Mouse (Mus musculus) lung, embryonic 15.5 days (tissue): ENCODE results near the gene 4930519G04Rik. TPM values are rescaled to one million over a fixed set of nuclear protein-coding genes. Genes with fewer than 3 reads are reported as not detected.
"Not testable (repeated sequence)": the region's sequence is repeated elsewhere in the genome, so short reads cannot be mapped to it uniquely, and the experiment has no call there.

Experiments used
- ATAC-seq: fragments of 200-750 bp; cut with Nextera tagmentation; 2 replicates; pipeline ENCODE4 v1.8.0; 2017; ENCODE audit warnings: moderate number of reproducible peaks, borderline replicate concordance; ENCODE audit not compliant: low FRiP score, low TSS enrichment; ENCODE audit errors: extremely low read depth
- H3K27ac ChIP-seq: fragments of 300-500 bp; sonication (generic); 2 replicates; pipeline ENCODE4 v1.5.1; 2015; ENCODE audit warnings: moderate library complexity, mild to moderate bottlenecking, inconsistent platforms
- H3K27me3 ChIP-seq: fragments of 300-500 bp; sonication (generic); 2 replicates; pipeline ENCODE4 v1.6.1; 2015; ENCODE audit warnings: inconsistent platforms
- H3K36me3 ChIP-seq: fragments of 300-500 bp; sonication (generic); 2 replicates; pipeline ENCODE4 v1.6.1; 2015; ENCODE audit warnings: inconsistent platforms
- H3K4me1 ChIP-seq: fragments of 300-500 bp; sonication (generic); 2 replicates; pipeline ENCODE4 v1.6.1; 2015; ENCODE audit warnings: inconsistent platforms
- H3K4me2 ChIP-seq: fragments of 300-500 bp; sonication (generic); 2 replicates; pipeline ENCODE4 v1.6.1; 2015; ENCODE audit warnings: inconsistent platforms, mild to moderate bottlenecking, moderate library complexity
- H3K4me3 ChIP-seq: fragments of 300-500 bp; sonication (generic); 2 replicates; pipeline ENCODE4 v1.5.1; 2015; ENCODE audit warnings: mild to moderate bottlenecking, inconsistent platforms
- H3K9ac ChIP-seq: fragments of 300-500 bp; sonication (generic); 2 replicates; pipeline ENCODE4 v1.6.1; 2015; ENCODE audit warnings: inconsistent platforms
- H3K9me3 ChIP-seq: fragments of 300-500 bp; sonication (generic); 2 replicates; pipeline ENCODE4 v1.6.1; 2016; ENCODE audit warnings: inconsistent platforms
- WGBS: fragments of 180-500 bp; shearing (Covaris S2); methylation state at CpG from one replicate; pipeline ENCODE4 v1.1.7; 2015; 5-methylcytosine and 5-hydroxymethylcytosine counted together
- polyA plus RNA-seq: library from polyadenylated mRNA; unstranded; fragments of >200 nt; fragmentation: Nextera tagmentation; extraction: Ambion mirVana; gene quantifications from 2 replicates; pipeline ENCODE4 v1.2.1, GENCODE M21; 2015

Gene 4930519G04Rik
- polyA plus RNA-seq, 1 experiment from 2014 or later: not detected

- peak overlapping the region; percentile 81 for H3K9ac ChIP-seq
- WGBS: under 1% methylated on average over 50 of the region's 50 CpGs
- H3K4me2 ChIP-seq: peak overlapping the region; percentile 61
- ATAC-seq: peak; percentile 92
- H3K9me3 ChIP-seq: no peaks in the 10 kb centered on the region
- 0 out of 2 replicates have a peak, but pooled peaks cover 3% of the 10 kb centered on the region for H3K36me3 ChIP-seq
- no peaks in the 10 kb centered on the region for H3K27me3 ChIP-seq
- peak overlapping the region; percentile 95 for H3K4me3 ChIP-seq
- H3K27ac ChIP-seq: peak overlapping the region; percentile 82
- H3K4me1 ChIP-seq: peaks cover 9% of the 10 kb centered on the region
Observed at GRCm38 (mm10) chr5:114813525-114814181, 39.8 kb upstream of the 4930519G04Rik start.

GRCm38 (mm10) chr5:114816599-114816998, 36.9 kb upstream of the 4930519G04Rik start:
- Histone ChIP-seq H3K4me1 (peaks cover 9% of the 10 kb centered on the region), H3K36me3 (peaks cover 4% of the 10 kb centered on the region; the same call in 1 of the 2 replicates), H3K27ac (no peak overlapping the region), H3K4me2 (no peak overlapping the region), H3K27me3 (no peaks in the 10 kb centered on the region), H3K9ac (no peak overlapping the region), H3K9me3 (no peaks in the 10 kb centered on the region), H3K4me3 (no peak overlapping the region)
- 51% methylated on average over 6 of the region's 6 CpGs for whole genome bisulfite sequencing
- ATAC-seq: no peak

GRCm38 (mm10) chr5:114818124-114818523, 35.3 kb upstream of the 4930519G04Rik start:
- Histone ChIP-seq H3K36me3 (peaks cover 5% of the 10 kb centered on the region; the same call in 1 of the 2 replicates), H3K27me3 (no peaks in the 10 kb centered on the region), H3K9me3 (no peaks in the 10 kb centered on the region), H3K4me2 (no peak overlapping the region), H3K4me1 (peaks cover 8% of the 10 kb centered on the region; the same call in 1 of the 2 replicates), H3K4me3 (no peak overlapping the region), H3K9ac (no peak overlapping the region), H3K27ac (no peak overlapping the region)
- WGBS: 75% methylated on average over 10 of the region's 11 CpGs
- no peak for ATAC-seq

DNA sequence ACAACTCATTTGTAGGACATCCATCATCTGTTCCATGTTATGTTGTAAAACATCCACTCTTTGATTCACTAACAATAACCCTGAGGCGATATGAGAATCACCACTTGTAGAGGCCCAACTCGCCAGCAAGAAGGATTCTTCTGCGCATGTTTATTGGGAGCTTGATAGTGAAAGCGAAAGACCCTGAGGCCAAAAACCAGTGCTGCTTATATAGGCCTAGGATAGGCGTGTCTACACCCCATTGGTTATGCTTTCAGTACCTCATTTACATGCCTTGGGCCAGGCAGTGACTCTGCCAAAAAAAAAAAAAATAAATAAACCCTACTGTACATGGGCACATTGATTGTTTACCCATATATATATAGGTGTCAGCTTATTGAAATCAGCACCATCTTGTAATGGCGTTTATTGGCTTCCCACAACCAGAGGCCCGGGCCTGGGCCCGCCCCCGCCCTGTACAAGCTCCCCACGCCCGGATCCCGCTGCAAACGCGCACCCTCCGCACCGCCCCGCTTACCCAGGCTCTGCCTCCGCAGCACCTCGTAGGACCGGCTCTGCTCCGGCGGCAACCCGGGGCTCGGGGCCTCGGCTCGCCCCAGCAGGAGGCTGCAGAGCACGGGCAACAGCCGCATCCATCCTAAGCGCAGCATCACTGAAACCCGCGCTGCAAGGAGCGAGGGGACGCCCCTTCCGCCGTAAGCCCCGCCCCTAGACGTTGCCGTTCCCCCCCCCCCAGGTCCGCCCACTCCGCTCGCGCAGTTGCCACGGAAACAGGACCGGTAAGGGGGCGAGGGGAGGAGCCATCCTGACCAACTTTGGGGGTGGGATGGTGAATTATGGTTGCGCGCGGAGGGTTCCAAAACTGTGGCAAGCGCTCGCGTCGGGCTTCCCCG, 30.4 kb upstream of the 4930519G04Rik start, which contains the start of gene 1500011B03Rik:
1500011B03Rik (minus strand) TSS at position 673 of the 893 bp plus-strand sequence.
- WGBS: 9% methylated on average over 43 of the region's 53 CpGs
- Histone ChIP-seq H3K4me3 (peak within 1 kb of the TSS; percentile 80), H3K27me3 (no peaks in the 10 kb centered on the region), H3K9ac (peak within 1 kb of the TSS; percentile 77), H3K4me1 (peaks cover 14% of the 10 kb centered on the region; the same call in 1 of the 2 replicates), H3K9me3 (no peaks in the 10 kb centered on the region), H3K36me3 (peaks cover 5% of the 10 kb centered on the region; the same call in 1 of the 2 replicates), H3K4me2 (peak within 1 kb of the TSS; percentile 83), H3K27ac (peak within 1 kb of the TSS; percentile 82)
- ATAC-seq: peak; percentile 88

- Histone ChIP-seq H3K27ac (no peak overlapping the region), H3K36me3 (peaks cover 5% of the 10 kb centered on the region; the same call in 1 of the 2 replicates), H3K4me1 (peaks cover 14% of the 10 kb centered on the region; the same call in 1 of the 2 replicates), H3K9me3 (no peaks in the 10 kb centered on the region), H3K4me3 (peak overlapping the region; percentile 12; the same call in 1 of the 2 replicates), H3K27me3 (no peaks in the 10 kb centered on the region), H3K4me2 (peak overlapping the region; percentile 83), H3K9ac (no peak overlapping the region)
- ATAC-seq: no peak
- 18% methylated on average over 9 of the region's 9 CpGs for WGBS
Observed at GRCm38 (mm10) chr5:114824197-114824596, 29.3 kb upstream of the 4930519G04Rik start.

DNA sequence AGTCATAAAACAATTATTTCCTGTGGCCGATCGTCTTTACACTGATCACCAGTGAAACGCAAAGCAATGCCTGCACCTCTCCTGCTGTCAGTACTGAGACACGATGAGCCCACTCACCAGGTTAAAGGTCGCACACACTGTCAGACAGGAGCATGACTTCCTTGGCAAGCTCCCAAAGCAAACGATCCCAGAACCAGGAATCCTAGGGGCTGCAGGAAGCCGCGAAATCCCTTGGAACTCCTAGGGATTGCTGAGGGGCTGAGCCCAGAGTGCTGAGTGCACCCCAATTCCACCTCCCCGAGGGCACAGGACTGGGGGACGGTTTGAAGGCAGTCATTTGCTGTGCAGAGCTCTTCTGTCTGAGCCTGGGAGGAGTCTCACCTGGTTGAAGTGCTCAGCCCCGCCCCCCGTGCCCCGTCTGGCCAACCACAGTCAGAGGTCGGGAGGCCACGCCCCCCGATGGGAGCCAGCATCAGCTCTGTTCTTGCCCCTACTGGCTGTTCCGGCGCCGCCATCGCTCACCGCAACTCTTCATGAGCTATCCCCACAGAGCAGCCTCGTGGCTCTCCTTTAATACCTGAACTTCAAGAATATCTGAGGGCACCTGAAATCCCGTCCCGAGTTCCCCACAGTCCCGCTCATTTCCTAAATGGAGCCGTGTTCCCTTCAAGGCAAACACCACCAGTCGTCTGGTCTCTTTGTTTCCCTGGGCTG, 27.3 kb upstream of the 4930519G04Rik start:
- H3K27ac ChIP-seq: no peak overlapping the region; the same call in 1 of the 2 replicates
- WGBS: 7% methylated on average over 27 of the region's 27 CpGs

DNA sequence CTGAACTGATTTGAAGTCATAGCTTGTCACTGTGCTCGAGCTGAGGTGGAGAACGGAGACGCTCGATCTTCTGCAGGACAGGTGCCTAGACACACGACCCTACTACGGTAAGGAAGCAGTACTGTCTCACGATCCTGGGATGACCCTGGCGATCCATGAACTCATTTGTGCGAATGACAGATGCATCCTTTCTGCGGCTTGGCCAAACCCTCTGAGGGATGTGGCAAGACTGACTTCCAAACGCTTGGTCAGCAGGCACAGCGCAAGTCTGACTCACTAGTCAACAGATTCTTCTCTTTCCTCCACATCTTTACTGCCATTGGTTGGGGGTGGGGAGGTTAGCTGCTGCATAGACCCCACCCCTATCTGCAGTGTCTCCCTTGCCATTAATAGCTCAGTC, 26.0 kb upstream of the 4930519G04Rik start:
- Histone ChIP-seq H3K36me3 (no peaks in the 10 kb centered on the region), H3K4me3 (no peak overlapping the region), H3K27me3 (no peaks in the 10 kb centered on the region), H3K4me2 (no peak overlapping the region), H3K27ac (no peak overlapping the region), H3K9ac (no peak overlapping the region), H3K9me3 (no peaks in the 10 kb centered on the region), H3K4me1 (peaks cover 12% of the 10 kb centered on the region; the same call in 1 of the 2 replicates)
- 72% methylated on average over 12 of the region's 12 CpGs for WGBS
- ATAC-seq: no peak

More for the DNA sequence above, 27.3 kb upstream of the 4930519G04Rik start:
- Histone ChIP-seq H3K4me1 (peaks cover 14% of the 10 kb centered on the region; the same call in 1 of the 2 replicates), H3K9ac (peak overlapping the region; percentile 29), H3K36me3 (peaks cover 5% of the 10 kb centered on the region; the same call in 1 of the 2 replicates), H3K27me3 (no peaks in the 10 kb centered on the region), H3K9me3 (no peaks in the 10 kb centered on the region), H3K4me3 (peak overlapping the region; percentile 41), H3K4me2 (peak overlapping the region; percentile 78)
- peak; percentile 75 for ATAC-seq

DNA sequence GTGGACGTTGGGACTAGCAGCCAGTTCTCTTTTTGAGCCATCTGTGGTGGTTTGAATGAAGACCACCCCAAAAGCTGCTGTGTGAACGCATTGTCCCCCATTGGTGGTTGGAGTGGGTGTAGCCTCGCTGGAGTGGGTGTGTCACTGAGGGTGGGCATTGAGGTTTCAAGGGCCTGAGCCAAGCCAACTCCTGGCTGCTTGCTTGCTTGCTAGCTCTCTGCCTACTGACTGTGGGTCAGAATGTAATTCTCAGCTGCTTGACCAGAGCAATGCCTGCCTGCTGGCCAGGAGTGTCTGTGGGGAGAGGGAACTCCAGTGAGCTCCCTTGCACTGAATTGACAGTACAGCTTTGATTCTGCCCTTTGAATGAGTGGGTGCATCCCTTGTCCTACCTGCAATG, 23.7 kb upstream of the 4930519G04Rik start:
- H3K9me3 ChIP-seq: no peaks in the 10 kb centered on the region
- H3K27ac ChIP-seq: no peak overlapping the region
- ATAC-seq: no peak
- peaks cover 4% of the 10 kb centered on the region; the same call in 1 of the 2 replicates for H3K4me1 ChIP-seq
- no peak overlapping the region for H3K9ac ChIP-seq
- WGBS: 57% methylated on average over 3 of the region's 3 CpGs
- no peaks in the 10 kb centered on the region for H3K27me3 ChIP-seq
- no peak overlapping the region for H3K4me3 ChIP-seq
- H3K36me3 ChIP-seq: no peaks in the 10 kb centered on the region
- H3K4me2 ChIP-seq: no peak overlapping the region

DNA sequence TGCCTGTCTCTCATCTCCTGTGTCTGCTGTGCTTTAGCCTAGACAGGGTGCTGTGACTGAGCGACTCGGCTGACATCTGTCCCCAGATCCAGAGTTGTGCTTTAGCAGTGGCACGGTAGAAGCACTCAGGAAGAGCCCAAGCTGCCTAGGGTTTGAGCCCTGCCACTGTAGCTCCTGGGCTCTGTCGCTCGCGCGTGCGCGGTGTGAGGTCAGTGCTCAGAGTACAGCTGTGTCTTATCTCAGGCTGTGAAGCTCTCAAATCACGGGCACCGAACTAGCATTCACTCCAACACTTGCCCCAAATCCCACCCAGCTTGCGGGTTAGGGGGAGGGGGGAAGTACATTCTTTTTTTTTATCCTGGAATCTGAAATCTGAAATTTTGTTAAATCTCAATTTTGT, 16.6 kb upstream of the 4930519G04Rik start:
- 29% methylated on average over 12 of the region's 12 CpGs for WGBS
- no peaks in the 10 kb centered on the region for H3K36me3 ChIP-seq
- H3K27me3 ChIP-seq: no peaks in the 10 kb centered on the region
- no peak overlapping the region for H3K9ac ChIP-seq
- ATAC-seq: peak; percentile 46; the same call in 1 of the 2 replicates
- H3K4me1 ChIP-seq: peaks cover 9% of the 10 kb centered on the region
- no peak overlapping the region for H3K4me2 ChIP-seq
- no peaks in the 10 kb centered on the region for H3K9me3 ChIP-seq
- H3K4me3 ChIP-seq: no peak overlapping the region
- no peak overlapping the region for H3K27ac ChIP-seq

DNA sequence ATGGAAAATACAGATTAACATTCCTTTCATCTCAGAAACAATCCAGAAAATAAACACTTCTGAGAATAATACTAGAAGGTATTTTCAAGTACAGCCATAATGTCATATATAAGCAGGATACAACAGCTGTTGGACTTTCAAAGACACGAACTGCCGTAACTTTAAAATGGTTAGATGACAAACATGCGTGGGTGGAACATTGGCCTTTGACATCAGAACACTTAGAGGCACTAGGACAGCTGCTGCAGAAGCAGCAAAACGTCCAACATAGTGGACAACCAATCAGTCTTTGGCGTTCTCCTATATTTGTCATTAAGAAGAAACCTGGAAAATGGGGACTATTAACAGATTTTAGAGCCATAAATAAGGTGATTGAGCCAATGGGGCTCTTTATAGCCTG, 13.0 kb upstream of the 4930519G04Rik start:
- not testable (repeated sequence) for H3K36me3 ChIP-seq, H3K27me3 ChIP-seq, H3K4me2 ChIP-seq, H3K4me3 ChIP-seq, ATAC-seq, H3K9ac ChIP-seq, H3K9me3 ChIP-seq, H3K27ac ChIP-seq
- WGBS: 40% methylated on average over 5 of the region's 5 CpGs
- H3K4me1 ChIP-seq: peaks cover 19% of the 10 kb centered on the region

DNA sequence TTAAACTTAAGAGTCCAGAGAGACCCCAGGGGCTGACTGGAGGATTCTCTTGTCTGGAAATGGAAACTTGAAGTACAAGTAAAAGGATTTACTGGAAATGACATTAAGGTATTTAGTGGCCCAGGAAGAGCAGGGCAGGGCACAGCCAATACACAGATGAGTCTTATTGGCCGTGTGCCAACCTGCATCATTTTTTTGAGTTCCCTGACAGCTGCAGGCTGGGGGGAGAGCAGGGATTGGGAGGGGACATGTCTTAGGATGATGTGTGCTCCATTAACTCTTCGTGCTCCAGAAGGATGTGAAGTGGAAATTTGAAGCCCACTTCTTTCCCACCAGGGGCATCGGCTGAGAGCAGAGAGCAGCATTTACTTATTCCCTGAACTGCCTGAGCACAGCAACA, 11.3 kb upstream of the 4930519G04Rik start:
- not testable (repeated sequence) for H3K27ac ChIP-seq, H3K9me3 ChIP-seq, H3K4me3 ChIP-seq, H3K27me3 ChIP-seq, H3K9ac ChIP-seq, H3K4me2 ChIP-seq, H3K36me3 ChIP-seq
- WGBS: 17% methylated on average over 3 of the region's 3 CpGs
- H3K4me1 ChIP-seq: peaks cover 15% of the 10 kb centered on the region; the same call in 1 of the 2 replicates
- ATAC-seq: 0 out of 2 replicates have a peak, but pooled peaks have one; percentile 6
